Mouse (Mus musculus): ENCODE measurements at regions not wholly inside any gene's neighbourhood (a gene's known extent, or its start where the extent isn't known, plus 50 kb on each side); places are given as distances from the start of the nearest gene placed in this dataset.
A peak's percentile ranks its signal among the peaks of the same experiment; 100 is the strongest.

GRCm38 (mm10) chr1:177607565-177607964 lies 122.0 kb upstream of the 1700016C15Rik start:
- Histone ChIP-seq H3K9me3 (no peaks in the 10 kb centered on the region), H3K27me3 (no peaks in the 10 kb centered on the region), H3K36me3 (no peaks in the 10 kb centered on the region), H3K9ac (replicated peaks) (no peak overlapping the region), H3K4me1 (replicated peaks) (peaks cover 10% of the 10 kb centered on the region), H3K4me3 (replicated peaks) (no peak overlapping the region), H3K27ac (no peak overlapping the region), H3K4me2 (replicated peaks) (no peak overlapping the region)
- no peak for ATAC-seq
- 81% methylated on average over 2 of the region's 2 CpGs for WGBS

- Histone ChIP-seq H3K4me2 (replicated peaks) (no peak overlapping the region), H3K9ac (replicated peaks) (no peak overlapping the region), H3K36me3 (no peaks in the 10 kb centered on the region), H3K9me3 (no peaks in the 10 kb centered on the region), H3K27ac (no peak overlapping the region), H3K4me1 (replicated peaks) (peaks cover 16% of the 10 kb centered on the region), H3K4me3 (replicated peaks) (no peak overlapping the region), H3K27me3 (no peaks in the 10 kb centered on the region)
- no peak for ATAC-seq
- WGBS, result 83% methylated on average over 18 of the region's 18 CpGs
Measured at GRCm38 (mm10) chr1:177608551-177609020, 121.0 kb upstream of the 1700016C15Rik start.

- 86% methylated on average over 2 of the region's 2 CpGs for WGBS
- H3K4me1 ChIP-seq (replicated peaks), result peaks cover 16% of the 10 kb centered on the region
Measured at GRCm38 (mm10) chr1:177609226-177609625, 120.4 kb upstream of the 1700016C15Rik start.

DNA sequence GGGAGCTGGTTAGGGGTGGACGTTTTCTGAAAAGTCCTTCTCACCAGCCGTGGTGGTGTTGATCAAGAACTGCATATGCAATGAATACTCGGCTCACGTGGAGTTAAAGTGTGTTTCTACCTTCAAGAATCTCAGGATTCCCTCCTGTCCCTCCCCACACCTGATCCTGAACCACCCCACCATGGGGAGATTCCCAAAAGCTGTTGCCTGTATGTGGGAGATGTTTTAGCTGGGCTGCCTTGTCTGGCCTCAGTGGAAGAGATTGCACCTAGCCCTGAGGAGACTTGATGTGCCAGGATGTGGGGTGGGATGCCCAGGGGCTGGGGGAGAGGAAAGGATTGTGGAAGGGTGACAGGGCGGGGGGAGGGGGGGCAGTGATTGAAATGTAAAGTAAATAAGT lies 119.9 kb upstream of the 1700016C15Rik start:
- H3K9me3 ChIP-seq, result no peaks in the 10 kb centered on the region
- H3K4me2 ChIP-seq (replicated peaks), result no peak overlapping the region
- no peak for ATAC-seq
- H3K36me3 ChIP-seq, result no peaks in the 10 kb centered on the region
- H3K27ac ChIP-seq, result no peak overlapping the region
- H3K4me1 ChIP-seq (replicated peaks), result peaks cover 16% of the 10 kb centered on the region
- 77% methylated on average over 5 of the region's 5 CpGs for WGBS
- no peak overlapping the region for H3K4me3 ChIP-seq (replicated peaks)
- H3K27me3 ChIP-seq, result no peaks in the 10 kb centered on the region
- no peak overlapping the region for H3K9ac ChIP-seq (replicated peaks)

More at GRCm38 (mm10) chr1:177609226-177609625, 120.4 kb upstream of the 1700016C15Rik start:
- no peak overlapping the region for H3K27ac ChIP-seq
- no peak overlapping the region for H3K9ac ChIP-seq (replicated peaks)
- ATAC-seq, result no peak
- no peaks in the 10 kb centered on the region for H3K36me3 ChIP-seq
- no peak overlapping the region for H3K4me3 ChIP-seq (replicated peaks)
- H3K4me2 ChIP-seq (replicated peaks), result no peak overlapping the region
- H3K27me3 ChIP-seq, result no peaks in the 10 kb centered on the region
- H3K9me3 ChIP-seq, result no peaks in the 10 kb centered on the region

GRCm38 (mm10) chr1:177610156-177610555 lies 119.5 kb upstream of the 1700016C15Rik start:
- H3K36me3 ChIP-seq, result no peaks in the 10 kb centered on the region
- H3K9me3 ChIP-seq, result no peaks in the 10 kb centered on the region
- H3K27ac ChIP-seq, result no peak overlapping the region
- no peak overlapping the region for H3K9ac ChIP-seq (replicated peaks)
- WGBS, result 82% methylated on average over 2 of the region's 2 CpGs
- ATAC-seq, result no peak
- H3K4me2 ChIP-seq (replicated peaks), result no peak overlapping the region
- H3K4me3 ChIP-seq (replicated peaks), result no peak overlapping the region
- H3K27me3 ChIP-seq, result no peaks in the 10 kb centered on the region
- H3K4me1 ChIP-seq (replicated peaks), result peaks cover 16% of the 10 kb centered on the region

- ATAC-seq, result no peak
- H3K4me3 ChIP-seq (replicated peaks), result no peak overlapping the region
- H3K36me3 ChIP-seq, result no peaks in the 10 kb centered on the region
- no peak overlapping the region for H3K9ac ChIP-seq (replicated peaks)
- H3K4me2 ChIP-seq (replicated peaks), result no peak overlapping the region
- H3K27me3 ChIP-seq, result no peaks in the 10 kb centered on the region
- no peaks in the 10 kb centered on the region for H3K9me3 ChIP-seq
- WGBS, result 27% methylated on average over 7 of the region's 7 CpGs
- peaks cover 14% of the 10 kb centered on the region; the same call in 1 of the 2 replicates for H3K4me1 ChIP-seq (replicated peaks)
- no peak overlapping the region for H3K27ac ChIP-seq
Measured at GRCm38 (mm10) chr1:177612546-177612945, 117.1 kb upstream of the 1700016C15Rik start.

DNA sequence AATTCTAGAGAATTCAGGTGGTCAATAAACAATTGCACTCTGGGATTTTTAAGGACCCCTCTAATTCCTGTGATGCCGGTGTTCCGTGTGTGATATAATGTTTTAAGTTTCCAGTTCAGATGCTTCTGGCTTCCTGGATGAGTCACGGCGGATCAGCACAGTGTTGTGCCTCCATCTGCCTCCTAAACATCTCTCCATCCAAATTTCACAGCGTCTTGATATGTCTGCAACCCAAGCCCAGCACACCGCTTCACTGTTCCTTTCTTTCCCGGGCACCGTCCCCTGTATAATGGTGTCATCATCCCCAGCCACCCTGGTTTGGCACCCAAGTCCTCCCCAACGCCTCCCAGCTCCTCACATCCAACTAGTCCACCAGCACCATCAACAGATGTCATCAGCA lies 114.0 kb upstream of the 1700016C15Rik start:
- no peak for ATAC-seq
- WGBS, result 96% methylated on average over 9 of the region's 9 CpGs
- Histone ChIP-seq H3K9me3 (no peaks in the 10 kb centered on the region), H3K4me3 (replicated peaks) (no peak overlapping the region), H3K4me1 (replicated peaks) (peaks cover 14% of the 10 kb centered on the region; the same call in 1 of the 2 replicates), H3K27me3 (no peaks in the 10 kb centered on the region), H3K9ac (replicated peaks) (no peak overlapping the region), H3K27ac (no peak overlapping the region), H3K36me3 (no peaks in the 10 kb centered on the region), H3K4me2 (replicated peaks) (no peak overlapping the region)

- Histone ChIP-seq H3K36me3 (no peaks in the 10 kb centered on the region), H3K9ac (replicated peaks) (no peak overlapping the region), H3K4me3 (replicated peaks) (no peak overlapping the region), H3K27ac (no peak overlapping the region), H3K4me1 (replicated peaks) (peaks cover 14% of the 10 kb centered on the region; the same call in 1 of the 2 replicates), H3K4me2 (replicated peaks) (no peak overlapping the region), H3K27me3 (no peaks in the 10 kb centered on the region), H3K9me3 (no peaks in the 10 kb centered on the region)
- 79% methylated on average over 24 of the region's 24 CpGs for WGBS
- no peak for ATAC-seq
Measured at GRCm38 (mm10) chr1:177616335-177617239, 113.0 kb upstream of the 1700016C15Rik start.

GRCm38 (mm10) chr1:177620501-177621099 lies 109.0 kb upstream of the 1700016C15Rik start:
- no peaks in the 10 kb centered on the region for H3K9me3 ChIP-seq
- H3K9ac ChIP-seq (replicated peaks), result no peak overlapping the region
- 80% methylated on average over 15 of the region's 15 CpGs for whole genome bisulfite sequencing
- H3K4me1 ChIP-seq (replicated peaks), result peaks cover 12% of the 10 kb centered on the region; the same call in 1 of the 2 replicates
- no peak overlapping the region for H3K27ac ChIP-seq
- H3K4me3 ChIP-seq (replicated peaks), result no peak overlapping the region
- H3K27me3 ChIP-seq, result no peaks in the 10 kb centered on the region
- H3K36me3 ChIP-seq, result no peaks in the 10 kb centered on the region
- ATAC-seq, result peak; percentile 41; the same call in 1 of the 2 replicates
- no peak overlapping the region for H3K4me2 ChIP-seq (replicated peaks)

DNA sequence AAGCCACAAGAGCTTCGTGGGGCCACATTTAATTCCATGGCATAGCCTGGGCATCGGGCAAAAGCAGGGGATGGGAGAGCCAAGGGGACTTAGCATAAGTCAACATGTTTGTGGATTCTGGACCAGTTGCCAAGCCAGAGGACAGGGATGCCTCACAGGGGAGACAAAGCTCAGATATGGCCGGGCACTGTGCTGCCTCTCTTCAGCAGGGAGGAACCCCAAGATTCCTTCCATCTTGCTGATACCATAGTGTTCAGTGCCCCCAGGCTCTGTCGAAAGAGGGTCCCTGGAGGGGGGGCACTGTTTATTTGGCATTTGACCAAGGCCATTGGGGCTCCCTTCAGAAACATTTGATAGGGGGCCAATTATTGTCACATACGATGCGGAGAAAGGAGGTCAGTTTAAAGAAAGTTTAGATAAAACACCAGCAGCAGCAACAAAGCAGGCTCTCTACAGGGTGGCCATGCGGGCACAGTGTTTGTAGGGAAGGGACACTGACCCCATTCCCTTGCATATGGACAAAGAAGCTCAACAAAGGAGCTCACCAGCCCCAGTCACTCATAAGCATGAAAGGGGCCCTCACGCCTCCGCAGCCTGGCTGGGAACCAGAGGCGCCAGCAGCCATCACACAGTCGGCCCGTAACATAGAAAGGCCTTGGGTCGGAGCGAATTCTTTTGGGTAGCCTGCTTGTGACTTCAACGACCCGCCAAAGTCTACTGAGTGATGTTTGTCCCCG lies 107.6 kb upstream of the 1700016C15Rik start:
- H3K36me3 ChIP-seq, result no peaks in the 10 kb centered on the region
- WGBS, result 58% methylated on average over 17 of the region's 17 CpGs
- no peaks in the 10 kb centered on the region for H3K9me3 ChIP-seq
- H3K27ac ChIP-seq, result no peak overlapping the region
- no peak overlapping the region for H3K4me3 ChIP-seq (replicated peaks)
- H3K9ac ChIP-seq (replicated peaks), result no peak overlapping the region
- H3K27me3 ChIP-seq, result no peaks in the 10 kb centered on the region
- H3K4me2 ChIP-seq (replicated peaks), result no peak overlapping the region
- ATAC-seq, result peak; percentile 55
- peaks cover 8% of the 10 kb centered on the region; the same call in 1 of the 2 replicates for H3K4me1 ChIP-seq (replicated peaks)

GRCm38 (mm10) chr1:177623304-177623726 lies 106.3 kb upstream of the 1700016C15Rik start:
- no peak overlapping the region for H3K27ac ChIP-seq
- no peak overlapping the region for H3K9ac ChIP-seq (replicated peaks)
- peaks cover 3% of the 10 kb centered on the region; the same call in 1 of the 2 replicates for H3K27me3 ChIP-seq
- no peaks in the 10 kb centered on the region for H3K36me3 ChIP-seq
- ATAC-seq, result no peak
- H3K4me1 ChIP-seq (replicated peaks), result peaks cover 8% of the 10 kb centered on the region; the same call in 1 of the 2 replicates
- H3K9me3 ChIP-seq, result no peaks in the 10 kb centered on the region
- WGBS, result 59% methylated on average over 6 of the region's 6 CpGs
- no peak overlapping the region for H3K4me2 ChIP-seq (replicated peaks)
- H3K4me3 ChIP-seq (replicated peaks), result no peak overlapping the region

Measured in midbrain, embryonic 13.5 days (tissue).